Mouse (Mus musculus) monocyte, adult 5-6 weeks (primary cell): ENCODE results near the gene Snta1. TPM values are rescaled to one million over a fixed set of nuclear protein-coding genes. Genes with fewer than 3 reads are reported as not detected.
A peak's percentile ranks its signal among the peaks of the same experiment; 100 is the strongest.

Experiments
- ATAC-seq: fragments of 153-309, 156-312 bp; replicated peaks from 2 replicates; pipeline ENCODE4 v1.8.0; 2017; ENCODE audit warnings: mild to moderate bottlenecking; ENCODE audit not compliant: low TSS enrichment, insufficient number of reproducible peaks, severe bottlenecking, poor library complexity, low FRiP score
- total RNA-seq: library from RNA; stranded (forward); fragments of 200-1000, 200-491, 200-594 nt; gene quantifications from 3 replicates; pipeline ENCODE4 v1.2.3, GENCODE M21; 2017

Snta1 gene
- 4.8 to 10.8 TPM (median 4.9 TPM) in 3 replicates for total RNA-seq

- ATAC-seq: peak; percentile 71
Observed at GRCm38 (mm10) chr2:154407643-154408445, at the start of gene Snta1. TSS of gene Snta1 (minus strand) at chr2:154408099.

DNA sequence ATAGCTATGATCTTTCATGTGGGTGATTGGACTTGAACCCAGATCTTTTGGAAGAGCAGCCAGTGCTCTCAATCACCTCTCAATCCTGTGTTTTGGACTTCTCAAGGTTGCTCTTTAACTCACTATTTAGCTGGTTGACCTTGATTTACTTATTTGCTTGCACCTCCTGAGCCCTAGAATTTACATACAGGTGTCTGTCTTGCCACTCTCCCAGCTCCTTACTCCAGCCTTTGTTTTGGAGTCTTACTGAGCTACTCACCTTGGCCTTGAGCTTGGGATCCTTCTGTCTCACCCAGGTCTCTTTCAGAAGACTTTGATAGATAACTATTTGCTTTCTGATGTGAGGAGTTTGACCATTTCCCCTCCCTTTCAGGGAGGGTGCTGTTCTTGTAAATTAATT is 48.7 kb upstream of the Snta1 start:
- ATAC-seq: no peak

GRCm38 (mm10) chr2:154455776-154456175 is 47.9 kb upstream of the Snta1 start:
- ATAC-seq: no peak

- ATAC-seq: no peak
Observed at GRCm38 (mm10) chr2:154454605-154455004, 46.7 kb upstream of the Snta1 start.

DNA sequence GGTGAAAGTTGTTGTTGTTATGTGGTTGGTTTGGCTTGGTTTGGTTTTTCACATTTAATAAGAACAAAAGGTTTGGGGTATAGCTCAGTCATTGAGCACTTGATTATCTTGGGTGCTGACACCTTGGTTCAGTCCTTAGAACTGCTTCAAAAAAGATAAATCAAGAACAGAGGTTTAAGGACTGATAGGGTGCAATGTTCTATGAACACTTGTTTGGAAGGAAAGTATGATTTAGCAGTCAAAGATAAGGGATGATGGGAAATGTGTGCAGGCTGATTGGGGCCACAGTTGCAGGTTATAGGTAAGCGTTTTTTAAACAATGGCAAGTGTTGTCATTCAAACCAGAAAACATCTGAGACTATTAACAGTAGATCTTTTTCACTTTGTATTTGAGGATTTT is 46.2 kb upstream of the Snta1 start:
- ATAC-seq: no peak

GRCm38 (mm10) chr2:154452951-154453350 is 45.1 kb upstream of the Snta1 start:
- no peak for ATAC-seq

- ATAC-seq: no peak
Observed at GRCm38 (mm10) chr2:154448633-154449032, 40.7 kb upstream of the Snta1 start.

GRCm38 (mm10) chr2:154447821-154448220 is 39.9 kb upstream of the Snta1 start:
- ATAC-seq: no peak

GRCm38 (mm10) chr2:154440453-154440852 is 32.6 kb upstream of the Snta1 start:
- ATAC-seq: no peak

GRCm38 (mm10) chr2:154437191-154437527 is 29.3 kb upstream of the Snta1 start:
- no peak for ATAC-seq

DNA sequence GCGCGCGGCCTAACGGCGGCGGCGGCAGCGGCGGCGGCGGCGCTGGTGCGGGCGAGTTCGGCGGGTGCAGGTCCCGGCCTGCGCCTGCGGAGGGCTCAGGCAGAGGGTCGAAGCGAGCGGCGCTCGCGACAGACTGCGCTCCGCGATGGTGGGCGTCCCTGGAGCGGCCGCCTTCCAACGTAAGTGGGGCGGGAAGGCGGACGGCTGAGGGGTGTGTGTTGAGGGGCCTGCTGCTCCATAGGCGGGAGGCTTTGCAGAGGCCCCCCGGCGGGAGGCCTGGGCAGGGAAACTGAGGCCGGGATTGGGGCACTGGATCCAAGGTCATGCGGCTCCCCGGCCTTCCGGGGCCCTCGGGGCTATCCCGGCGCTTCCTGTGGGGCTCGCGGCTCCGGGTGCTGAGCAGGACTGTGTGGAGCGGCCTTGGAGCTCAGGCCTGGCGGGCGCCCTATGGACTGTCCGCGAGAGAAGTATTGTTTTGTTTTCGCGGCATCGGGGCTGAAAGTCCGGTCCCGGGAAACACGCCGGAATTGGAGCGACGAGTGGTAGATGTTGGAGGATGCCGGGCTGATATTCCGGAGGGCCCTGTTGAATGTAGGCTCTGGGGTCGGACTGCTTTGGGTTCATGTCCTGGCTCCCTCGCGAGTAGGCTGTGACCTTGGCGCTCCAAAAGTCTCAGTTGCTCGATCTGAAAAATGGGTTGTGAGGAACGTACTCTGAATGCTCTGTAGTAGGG is 28.7 kb upstream of the Snta1 start, which contains the start of gene Cbfa2t2:
TSS of gene Cbfa2t2 (plus strand) at position 24 of the 733 bp plus-strand sequence.
- ATAC-seq: 0 out of 2 replicates have a peak, but pooled peaks have one; percentile 21

- peak; percentile 98 for ATAC-seq
Observed at GRCm38 (mm10) chr2:154436076-154436457, 28.2 kb upstream of the Snta1 start.

GRCm38 (mm10) chr2:154434690-154435089 is 26.8 kb upstream of the Snta1 start:
- ATAC-seq: no peak

GRCm38 (mm10) chr2:154433391-154433790 is 25.5 kb upstream of the Snta1 start:
- no peak for ATAC-seq

DNA sequence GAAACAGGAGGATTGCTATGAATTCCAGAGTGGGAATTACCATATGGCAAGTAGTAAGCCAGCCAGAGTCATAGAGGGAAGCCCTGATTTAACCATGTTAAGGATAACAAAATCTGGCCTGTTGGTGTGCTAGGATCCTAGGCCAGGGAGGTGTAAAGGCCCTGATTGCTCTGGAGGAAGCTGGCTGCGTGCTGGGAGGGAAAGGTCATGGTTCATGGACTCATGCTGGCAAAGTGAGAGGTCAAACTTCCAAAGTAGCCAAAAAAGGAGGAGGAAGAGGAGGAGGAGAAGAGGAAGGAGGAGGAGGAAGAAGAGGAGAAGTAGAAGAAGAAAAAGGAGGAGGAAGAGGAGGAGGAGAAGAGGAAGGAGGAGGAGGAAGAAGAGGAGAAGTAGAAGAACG is 24.8 kb upstream of the Snta1 start:
- ATAC-seq: no peak

DNA sequence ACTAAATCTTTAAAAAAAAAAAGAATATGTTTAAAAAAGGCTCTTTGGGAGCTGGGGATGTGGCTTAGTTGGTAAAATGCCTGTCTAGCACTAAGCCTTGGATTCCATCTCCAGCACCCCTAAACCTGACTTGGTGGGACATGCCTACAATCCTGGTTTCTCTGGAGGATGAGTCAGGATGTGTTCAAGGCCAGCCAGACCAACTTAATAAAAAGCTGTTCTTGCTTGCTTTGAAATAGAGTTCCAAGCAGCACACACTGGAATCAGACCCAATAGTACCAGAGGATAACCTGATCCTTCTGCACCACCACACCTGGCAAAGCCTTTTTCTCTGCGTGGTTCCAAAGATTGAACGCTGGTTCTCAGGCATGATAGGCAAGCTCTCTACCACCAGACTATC is 22.7 kb upstream of the Snta1 start:
- no peak for ATAC-seq

GRCm38 (mm10) chr2:154427853-154428360 is 20.0 kb upstream of the Snta1 start:
- ATAC-seq: no peak

GRCm38 (mm10) chr2:154426905-154427852 is 19.3 kb upstream of the Snta1 start:
- no peak for ATAC-seq
